Mouse (Mus musculus) intestine, postnatal 0 days (tissue): ENCODE results near the gene Satb1. TPM values are rescaled to one million over a fixed set of nuclear protein-coding genes. Genes with fewer than 3 reads are reported as not detected.

Source experiments
- ATAC-seq: fragments of 200-750 bp; cut with Nextera tagmentation; 2 replicates; pipeline ENCODE4 v1.8.0; 2017; ENCODE audit warnings: mild to moderate bottlenecking, moderate TSS enrichment, moderate library complexity
- H3K27ac ChIP-seq: fragments of 300-500 bp; sonication (generic); 2 replicates; pipeline ENCODE4 v1.5.1; 2014; ENCODE audit warnings: mild to moderate bottlenecking, low read depth, low read length, moderate library complexity
- H3K27me3 ChIP-seq: fragments of 300-500 bp; sonication (generic); replicated peaks from 2 replicates; pipeline ENCODE4 v1.6.1; 2014; ENCODE audit warnings: low read length, mixed read lengths; ENCODE audit not compliant: control insufficient read depth, insufficient read depth
- H3K36me3 ChIP-seq: fragments of 300-500 bp; sonication (generic); 2 replicates; pipeline ENCODE4 v1.6.1; 2014; ENCODE audit warnings: mild to moderate bottlenecking, moderate library complexity; ENCODE audit not compliant: control insufficient read depth, insufficient read depth
- H3K4me1 ChIP-seq: fragments of 300-500 bp; sonication (generic); replicated peaks from 2 replicates; pipeline ENCODE4 v1.6.1; 2014; ENCODE audit warnings: antibody characterized with exemption, low read length, mixed read lengths; ENCODE audit not compliant: control insufficient read depth, insufficient read depth
- H3K4me2 ChIP-seq: fragments of 300-500 bp; sonication (generic); replicated peaks from 2 replicates; pipeline ENCODE4 v1.6.1; 2014; ENCODE audit warnings: low read depth, mild to moderate bottlenecking, moderate library complexity
- H3K4me3 ChIP-seq: fragments of 300-500 bp; sonication (generic); 2 replicates; pipeline ENCODE4 v1.5.1; 2014; ENCODE audit warnings: low read depth, low read length
- H3K9ac ChIP-seq: fragments of 300-500 bp; sonication (generic); 2 replicates; pipeline ENCODE4 v1.6.1; 2014; ENCODE audit warnings: mild to moderate bottlenecking, low read depth, low read length
- H3K9me3 ChIP-seq: fragments of 300-500 bp; sonication (generic); 2 replicates; pipeline ENCODE4 v1.6.1; 2016; ENCODE audit warnings: mixed run types; ENCODE audit not compliant: control insufficient read depth
- CTCF ChIP-seq: sonication (generic); IDR thresholded peaks from 2 replicates; pipeline ENCODE4 v1.5.1; 2016; ENCODE audit warnings: low read depth, mild to moderate bottlenecking, control low read depth, antibody characterized with exemption, moderate library complexity
- WGBS: fragments of 180-500 bp; shearing (Covaris S2); extraction: QIAGEN DNeasy Blood & Tissue Kit; methylation state at CpG from one replicate; pipeline ENCODE4 v1.1.7; 2014; 5-methylcytosine and 5-hydroxymethylcytosine counted together
- polyA plus RNA-seq: library from polyadenylated mRNA; unstranded; fragments of >200 nt; fragmentation: Nextera tagmentation; extraction: Ambion mirVana; gene quantifications from 2 replicates; pipeline ENCODE4 v1.2.1, GENCODE M21; 2015

Gene Satb1
- polyA plus RNA-seq, 1 experiment from 2014 or later, result 2.0 TPM

DNA sequence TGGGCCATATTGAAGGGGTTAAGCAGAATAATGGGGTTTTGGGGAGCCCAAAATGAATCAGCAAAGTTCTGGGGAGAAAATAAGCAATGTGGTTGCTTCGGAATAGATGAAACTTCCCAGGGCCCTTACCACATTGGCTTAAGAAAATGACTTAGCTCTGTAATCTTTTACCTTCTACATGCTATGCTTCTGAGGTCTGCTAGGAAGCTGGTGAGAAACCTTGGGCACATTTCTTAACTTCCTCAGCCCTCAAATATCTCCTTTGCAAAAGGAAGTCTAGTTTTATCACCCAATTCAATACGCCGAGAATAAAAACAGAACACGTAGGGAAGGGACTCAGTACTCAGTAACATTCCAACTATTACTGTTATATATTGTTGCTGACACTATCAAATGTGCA is 80.9 kb downstream of the Satb1 start:
- Histone ChIP-seq H3K36me3 (no peaks in the 10 kb centered on the region), H3K4me1 (no peaks in the 10 kb centered on the region), H3K4me2 (no peak overlapping the region), H3K9ac (no peak overlapping the region), H3K9me3 (no peaks in the 10 kb centered on the region), H3K4me3 (no peak overlapping the region), H3K27ac (no peak overlapping the region), H3K27me3 (no peaks in the 10 kb centered on the region)
- no peak for TF ChIP-seq CTCF
- ATAC-seq, result no peak
- 95% methylated on average over 4 of the region's 4 CpGs for WGBS

DNA sequence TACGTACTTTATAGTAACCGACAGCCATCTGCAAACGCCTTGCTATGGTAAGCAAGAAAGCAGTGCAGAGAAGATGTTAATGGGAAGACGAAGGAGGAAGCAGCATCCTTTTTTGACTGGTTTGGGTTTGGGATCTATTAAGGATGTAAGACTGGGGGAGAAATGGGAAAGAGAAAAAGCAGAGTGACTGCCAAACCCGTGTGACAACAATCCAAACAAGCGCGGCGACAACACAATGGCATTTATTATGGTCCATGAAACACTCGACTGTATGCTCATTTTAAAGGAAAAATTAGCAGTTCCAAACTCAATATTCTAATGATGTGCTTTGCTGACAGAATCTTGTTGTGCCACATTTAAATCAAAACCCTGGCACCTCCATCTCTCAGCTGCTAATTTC is 85.9 kb downstream of the Satb1 start:
- Histone ChIP-seq H3K9ac (no peak overlapping the region), H3K36me3 (no peaks in the 10 kb centered on the region), H3K9me3 (no peaks in the 10 kb centered on the region), H3K4me3 (no peak overlapping the region), H3K27ac (no peak overlapping the region), H3K4me2 (no peak overlapping the region), H3K27me3 (no peaks in the 10 kb centered on the region), H3K4me1 (no peaks in the 10 kb centered on the region)
- TF ChIP-seq CTCF, result no peak
- WGBS, result 88% methylated on average over 9 of the region's 9 CpGs
- ATAC-seq, result no peak

DNA sequence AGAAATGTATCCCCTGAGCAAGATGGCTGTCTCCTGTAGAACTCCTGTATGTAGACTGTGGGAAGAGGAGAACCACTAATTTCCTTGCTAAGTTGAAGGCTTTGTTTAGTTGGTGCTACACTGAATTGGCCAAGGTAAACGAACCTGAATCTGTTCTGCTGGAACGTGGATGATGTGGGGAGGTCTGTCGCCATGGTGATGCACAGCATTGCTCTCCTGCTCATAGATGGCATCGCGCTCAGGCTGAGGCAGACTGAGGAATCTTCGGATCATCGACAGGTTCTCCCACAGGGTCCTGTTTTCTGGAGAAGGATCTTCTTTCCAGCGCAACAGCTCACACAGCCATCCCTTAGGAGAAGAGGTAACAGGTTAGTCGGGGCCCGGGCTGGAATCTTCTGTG is 90.6 kb downstream of the Satb1 start:
- Histone ChIP-seq H3K27me3 (no peaks in the 10 kb centered on the region), H3K27ac (no peak overlapping the region), H3K4me1 (no peaks in the 10 kb centered on the region), H3K4me2 (no peak overlapping the region), H3K9me3 (no peaks in the 10 kb centered on the region), H3K9ac (no peak overlapping the region), H3K36me3 (no peaks in the 10 kb centered on the region), H3K4me3 (no peak overlapping the region)
- ATAC-seq, result no peak
- no peak for TF ChIP-seq CTCF
- whole genome bisulfite sequencing, result 79% methylated on average over 10 of the region's 10 CpGs

DNA sequence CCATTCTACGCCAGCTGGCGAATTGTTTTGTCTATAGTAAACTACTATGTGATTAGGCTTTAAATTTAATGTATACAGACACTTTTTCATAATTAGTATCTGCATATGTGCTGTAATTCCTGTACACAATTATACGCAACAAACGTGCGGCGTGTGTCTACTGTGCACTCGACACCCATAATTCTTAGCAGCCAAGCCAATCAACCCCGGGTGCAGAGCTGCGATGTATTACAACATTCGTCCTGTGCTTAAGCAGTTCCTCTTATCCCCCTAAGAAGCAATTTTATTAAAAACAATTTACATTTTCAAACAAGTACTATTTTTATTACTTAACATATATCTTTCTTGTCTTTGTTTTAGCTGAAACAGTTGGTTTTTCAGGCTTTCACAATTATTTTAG is 92.0 kb downstream of the Satb1 start:
- Histone ChIP-seq H3K36me3 (no peaks in the 10 kb centered on the region), H3K4me3 (no peak overlapping the region), H3K9ac (no peak overlapping the region), H3K27me3 (no peaks in the 10 kb centered on the region), H3K27ac (no peak overlapping the region), H3K4me2 (no peak overlapping the region), H3K4me1 (no peaks in the 10 kb centered on the region), H3K9me3 (no peaks in the 10 kb centered on the region)
- 71% methylated on average over 10 of the region's 10 CpGs for WGBS
- no peak for ATAC-seq
- no peak for TF ChIP-seq CTCF

DNA sequence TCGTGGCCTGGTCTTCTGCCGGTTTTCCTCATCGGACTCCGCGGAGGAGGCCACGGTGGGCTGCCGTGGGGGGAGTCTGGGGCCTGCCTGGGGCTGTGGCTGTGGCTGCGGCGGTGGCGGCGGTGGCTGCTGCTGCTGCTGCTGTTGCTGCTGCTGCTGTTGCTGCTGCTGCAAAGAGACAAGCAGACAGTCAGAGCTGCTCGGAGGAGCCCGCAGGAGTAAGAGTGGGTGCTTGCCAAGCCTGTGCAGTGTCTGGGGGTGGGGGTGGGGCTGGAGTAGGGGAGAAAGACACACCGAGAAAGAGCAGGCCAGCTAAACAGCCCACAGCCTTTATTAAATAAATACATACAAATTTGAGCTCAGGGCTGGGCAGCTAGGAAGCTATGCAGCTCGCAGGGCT is 92.8 kb downstream of the Satb1 start:
- H3K9ac ChIP-seq, result no peak overlapping the region
- no peak overlapping the region for H3K4me2 ChIP-seq
- 73% methylated on average over 15 of the region's 15 CpGs for WGBS
- H3K4me1 ChIP-seq, result no peaks in the 10 kb centered on the region
- H3K36me3 ChIP-seq, result no peaks in the 10 kb centered on the region
- ATAC-seq, result no peak
- no peaks in the 10 kb centered on the region for H3K27me3 ChIP-seq
- no peak for TF ChIP-seq CTCF
- H3K27ac ChIP-seq, result no peak overlapping the region
- H3K9me3 ChIP-seq, result no peaks in the 10 kb centered on the region
- no peak overlapping the region for H3K4me3 ChIP-seq

DNA sequence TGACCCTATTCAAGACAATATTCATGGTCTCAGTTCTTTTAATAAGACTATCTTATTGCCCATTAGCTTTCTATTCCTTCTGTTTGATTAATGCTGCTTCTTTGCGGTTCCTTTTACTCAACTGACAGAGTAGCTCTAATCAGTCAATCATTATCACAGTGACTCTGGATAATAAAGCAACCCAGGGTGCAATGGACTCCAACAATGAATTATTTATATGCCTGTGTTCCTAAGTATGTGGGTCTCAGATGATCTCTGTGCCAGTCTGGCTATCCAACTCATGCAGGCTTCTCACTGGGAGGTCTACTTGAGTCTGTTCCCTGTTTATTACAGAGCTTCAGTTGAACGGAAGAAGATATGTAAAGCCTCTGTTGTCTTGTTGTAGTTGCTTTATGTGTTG is 108.6 kb downstream of the Satb1 start:
- no peak for TF ChIP-seq CTCF
- no peak overlapping the region for H3K27ac ChIP-seq
- H3K4me3 ChIP-seq, result no peak overlapping the region
- ATAC-seq, result no peak
- 78% methylated on average over 2 of the region's 2 CpGs for WGBS
- no peaks in the 10 kb centered on the region for H3K4me1 ChIP-seq
- H3K27me3 ChIP-seq, result no peaks in the 10 kb centered on the region
- no peak overlapping the region for H3K9ac ChIP-seq
- no peaks in the 10 kb centered on the region for H3K9me3 ChIP-seq
- no peak overlapping the region for H3K4me2 ChIP-seq
- H3K36me3 ChIP-seq, result no peaks in the 10 kb centered on the region

DNA sequence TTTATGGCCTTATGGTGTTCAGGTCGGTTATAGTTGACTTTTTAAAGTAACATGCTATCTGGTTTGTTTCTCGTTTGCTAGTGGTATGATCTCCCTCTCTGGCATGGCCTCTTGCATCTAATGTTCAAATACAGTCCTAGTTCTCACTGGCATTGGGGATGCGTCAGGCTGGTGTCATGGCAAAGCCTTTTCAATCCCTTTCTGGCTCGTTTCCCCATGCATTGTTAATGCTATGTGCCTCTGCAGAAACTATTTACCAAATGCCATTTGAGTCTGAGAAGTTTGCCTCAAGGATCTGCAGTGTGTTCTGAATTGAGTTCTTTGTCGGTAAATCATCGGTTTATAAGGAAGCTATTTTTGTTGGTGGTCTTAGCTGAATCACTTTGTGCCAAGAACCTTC is 137.4 kb downstream of the Satb1 start:
- Histone ChIP-seq H3K9me3 (no peaks in the 10 kb centered on the region), H3K4me3 (no peak overlapping the region), H3K4me2 (no peak overlapping the region), H3K36me3 (no peaks in the 10 kb centered on the region), H3K4me1 (no peaks in the 10 kb centered on the region), H3K27ac (no peak overlapping the region), H3K27me3 (no peaks in the 10 kb centered on the region), H3K9ac (no peak overlapping the region)
- WGBS, result 75% methylated on average over 6 of the region's 6 CpGs
- ATAC-seq, result no peak
- TF ChIP-seq CTCF, result no peak
